Mouse (Mus musculus) heart, postnatal 0 days (tissue): ENCODE measurements around the gene Rabgap1l.

ENCODE experiments used
- CTCF ChIP-seq: IDR thresholded peaks from 2 replicates; pipeline ENCODE4 v1.5.1; 2016; ENCODE audit warnings: antibody characterized with exemption, control low read depth, low read depth
- EP300 ChIP-seq: IDR thresholded peaks from 2 replicates; pipeline ENCODE4 v1.6.1; 2016; ENCODE audit warnings: antibody characterized with exemption, low read depth

DNA sequence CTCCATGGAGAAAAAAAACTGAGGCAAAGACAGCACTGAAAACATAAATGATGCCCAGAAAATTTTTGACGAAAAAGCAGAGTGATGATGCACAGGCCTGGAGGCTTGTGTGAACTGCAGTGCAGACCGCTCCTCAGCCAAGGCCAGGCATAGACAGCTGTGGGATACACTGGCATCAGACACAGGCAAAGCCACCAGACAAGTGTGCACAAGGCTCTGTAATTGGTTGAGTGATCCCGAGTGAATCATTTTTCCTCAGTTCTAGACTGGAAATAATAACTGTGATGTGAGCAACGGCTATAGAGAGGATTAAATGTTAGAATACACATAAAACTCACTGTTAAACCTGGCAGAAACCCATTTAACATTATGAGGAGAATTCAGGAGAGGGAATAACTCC is 219.0 kb downstream of the Rabgap1l start:
- TF ChIP-seq CTCF: no peak
- no peak for TF ChIP-seq EP300
